Mouse (Mus musculus): ENCODE measurements around the gene Gm3646.

- TF ChIP-seq CTCF (IDR thresholded peaks at IDR 0.05; ENCODE audit: low read depth) (0 out of 2 replicates have a peak, but pooled peaks have one; percentile 8), EP300 (IDR thresholded peaks at IDR 0.05; ENCODE audit: low read depth) (no peak)
These were observed 34.7 kb upstream of the Gm3646 start for GRCm38 (mm10) chr1:39839838-39840237.

Measured in liver, postnatal 0 days (tissue).